Mouse (Mus musculus): ENCODE data around the gene Olfr316.

DNA sequence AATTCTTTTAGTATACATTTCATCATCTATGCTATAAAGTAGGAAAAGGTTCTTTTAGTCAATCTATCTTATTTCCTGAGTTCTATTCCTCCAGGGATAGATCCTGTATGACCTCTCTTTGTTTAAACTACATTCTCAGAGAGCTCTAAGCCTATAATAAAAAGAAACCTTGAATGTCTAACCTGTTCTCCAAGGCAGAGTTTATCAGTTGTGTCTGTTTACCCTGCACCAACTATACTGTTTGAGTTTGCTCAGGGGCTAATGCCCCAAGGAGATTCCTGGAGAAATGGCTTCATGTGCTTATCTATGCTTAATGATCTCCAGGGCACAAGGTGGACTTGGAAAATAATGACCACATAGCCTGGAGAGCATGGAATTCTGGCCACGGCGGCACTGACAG lies 51.9 kb downstream of the Olfr316 start:
- no peak for TF ChIP-seq CTCF (IDR thresholded peaks at IDR 0.05 in 2 of 3, conservative IDR thresholded peaks at IDR 0.05 in 1 of 3; ENCODE audit: control insufficient read depth in 1 of 3, insufficient read depth in 1 of 3, low read depth in 2 of 3, low read length in 3 of 3, poor library complexity in 1 of 3, severe bottlenecking in 1 of 3)
- TF ChIP-seq ZMIZ1 (IDR thresholded peaks at IDR 0.05; ENCODE audit: low read depth, low read length) = no peak
- TF ChIP-seq NELFE (IDR thresholded peaks at IDR 0.05; ENCODE audit: low read depth, low read length) = no peak

Data from MEL (cell line).